Mouse (Mus musculus) heart, postnatal 14 days (tissue): ENCODE measurements around the gene Pank3. TPM values are rescaled to one million over a fixed set of nuclear protein-coding genes. Genes with fewer than 3 reads are reported as not detected.
A peak's percentile ranks its signal among the peaks of the same experiment; 100 is the strongest.
"Not testable (repeated sequence)": the region's sequence is repeated elsewhere in the genome, so short reads cannot be mapped to it uniquely, and the experiment has no call there.

Experiments
- DNase-seq, 2 experiments: peaks; one replicate each; pipeline ENCODE4 v3.0.0; 2021 to 2022
- intact Hi-C: fragments of 180-260 bp; cut with DNase I; formaldehyde crosslinking; loops from one replicate; pipeline ENCODE4 v1.15.1; 2025
- total RNA-seq, 2 experiments: library from RNA; stranded (reverse); gene quantifications; 2 replicates each; pipeline ENCODE4 v1.2.3; 2021

Gene Pank3
- total RNA-seq, 2 experiments from 2014 or later = 26.9 to 27.0 TPM

DNA sequence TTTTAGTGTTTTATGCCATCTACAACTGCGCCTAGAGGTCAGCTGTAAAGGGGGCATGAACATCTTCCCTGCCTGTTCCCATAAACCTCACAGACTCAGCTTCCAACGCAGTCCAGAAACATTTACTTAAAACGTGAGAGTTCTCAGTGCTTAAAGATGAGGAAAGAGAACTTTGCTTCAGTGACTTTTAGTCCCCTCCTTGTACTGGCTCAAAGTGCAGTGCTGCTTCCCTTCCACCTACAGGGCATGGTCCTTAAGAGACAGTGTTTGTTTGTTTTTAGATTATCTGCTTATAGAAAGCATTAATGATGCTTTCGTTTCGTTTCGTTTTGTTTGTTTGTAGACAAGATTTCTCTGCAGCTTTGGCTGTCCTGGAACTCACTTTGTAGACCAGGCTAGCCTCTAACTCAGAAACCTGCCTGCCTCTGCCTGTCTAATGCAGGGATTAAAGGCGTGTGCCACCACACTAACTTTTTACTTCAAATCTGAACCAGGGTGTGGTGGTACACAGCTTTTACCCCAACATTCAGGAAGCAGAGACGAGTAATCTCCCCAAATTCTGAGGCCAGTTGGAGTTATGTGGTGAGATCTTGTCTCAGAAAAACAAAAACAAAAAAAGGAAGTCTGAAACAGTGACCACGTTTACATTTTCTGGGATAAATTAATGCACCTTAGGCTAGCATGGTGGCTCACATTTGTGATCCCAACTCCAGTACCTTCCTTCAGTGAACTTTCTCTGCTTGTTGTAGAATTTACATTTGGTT is 1.6 kb downstream of the Pank3 start:
- DNase-seq = no peak
- intact Hi-C loops = loop anchor here (5.0 kb wide), 1 partner anchor 61 kb away; the partner anchor contains the start of gene Rars

DNA sequence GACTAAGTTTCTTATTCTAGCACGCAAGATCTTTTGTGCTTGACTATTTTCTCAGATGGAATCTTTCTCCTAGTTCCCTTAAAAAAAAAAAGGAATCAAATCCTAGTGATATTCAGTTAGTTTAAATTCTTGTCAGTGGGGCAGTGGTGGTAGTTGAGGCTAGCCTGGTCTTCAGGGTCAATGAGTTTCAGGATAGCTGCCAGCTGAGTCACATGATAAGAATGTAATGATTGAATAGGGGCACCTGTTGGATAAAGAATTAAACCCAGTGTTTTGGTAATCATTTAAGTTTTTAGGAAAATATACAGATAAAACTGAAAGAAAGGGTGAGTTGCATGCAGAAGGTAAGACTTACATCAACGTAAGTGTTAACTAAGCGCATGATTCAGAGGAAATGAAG is 6.3 kb downstream of the Pank3 start:
- intact Hi-C loops = no loop called here
- no peak for DNase-seq

DNA sequence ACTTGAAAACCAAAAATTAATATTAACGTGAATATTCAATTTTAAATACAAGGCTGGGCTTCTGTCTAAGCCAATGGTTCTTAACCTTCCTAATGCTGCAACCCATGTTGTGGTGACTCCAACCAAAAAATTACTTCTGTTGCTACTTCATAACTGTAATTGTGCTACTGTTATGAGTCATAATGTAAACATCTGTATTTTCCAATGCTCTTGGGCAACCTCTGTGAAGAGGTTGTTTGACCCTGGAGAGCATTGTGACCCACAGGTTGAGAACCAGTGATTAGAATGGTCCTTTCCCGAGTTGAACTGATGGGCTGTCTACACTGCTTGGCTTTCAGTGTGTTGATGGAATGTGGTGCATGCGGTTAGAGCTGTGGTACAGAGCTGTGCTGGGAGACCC is 7.2 kb downstream of the Pank3 start:
- intact Hi-C loops = no loop called here
- no peak for DNase-seq

DNA sequence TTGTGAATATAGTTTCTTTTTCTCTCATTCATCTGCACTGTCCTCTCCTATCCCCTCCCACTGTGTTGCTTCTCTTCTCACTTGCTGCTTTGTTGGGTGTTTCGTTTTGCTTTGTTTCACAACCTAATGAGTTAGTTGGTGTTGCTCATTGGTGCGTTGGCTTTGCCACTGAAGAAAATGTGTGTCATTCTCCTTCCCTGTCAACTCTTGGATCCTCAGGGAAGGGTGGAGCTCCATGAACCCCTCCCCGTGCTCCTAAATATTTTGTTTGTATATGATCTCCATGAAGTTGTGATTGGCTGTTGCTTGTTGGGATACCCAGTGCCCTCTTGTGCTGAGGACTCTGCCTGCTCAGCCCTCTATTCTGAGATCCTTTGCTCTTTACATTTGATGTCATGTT is 11.1 kb downstream of the Pank3 start:
- DNase-seq = no peak
- intact Hi-C loops = no loop called here

GRCm38 (mm10) chr11:35782444-35782843 is 13.2 kb downstream of the Pank3 start:
- DNase-seq = no peak

DNA sequence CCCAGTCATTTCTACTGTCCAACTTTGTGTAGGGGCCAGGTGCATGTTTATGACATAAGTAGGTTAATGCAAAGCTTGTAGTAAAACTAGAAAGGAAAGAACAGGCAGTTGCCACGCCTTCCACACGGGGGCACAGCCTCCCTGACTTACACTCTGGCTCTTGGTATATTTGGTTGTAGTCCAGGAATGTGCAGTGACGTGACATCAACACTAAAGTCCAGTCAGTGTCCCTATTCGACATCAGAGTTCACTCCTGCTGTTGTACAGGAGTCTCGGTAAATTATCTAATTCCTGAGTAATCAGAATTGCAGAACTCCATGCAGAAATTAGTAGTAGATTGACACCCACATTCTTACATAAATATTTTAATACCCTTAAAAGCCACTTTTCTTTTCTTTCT is 13.8 kb downstream of the Pank3 start:
- intact Hi-C loops = no loop called here
- no peak for DNase-seq

More at GRCm38 (mm10) chr11:35782444-35782843, 13.2 kb downstream of the Pank3 start:
- intact Hi-C loops = no loop called here

- no peak for DNase-seq
- intact Hi-C loops = no loop called here
Observed at GRCm38 (mm10) chr11:35784002-35784401, 14.7 kb downstream of the Pank3 start.

DNA sequence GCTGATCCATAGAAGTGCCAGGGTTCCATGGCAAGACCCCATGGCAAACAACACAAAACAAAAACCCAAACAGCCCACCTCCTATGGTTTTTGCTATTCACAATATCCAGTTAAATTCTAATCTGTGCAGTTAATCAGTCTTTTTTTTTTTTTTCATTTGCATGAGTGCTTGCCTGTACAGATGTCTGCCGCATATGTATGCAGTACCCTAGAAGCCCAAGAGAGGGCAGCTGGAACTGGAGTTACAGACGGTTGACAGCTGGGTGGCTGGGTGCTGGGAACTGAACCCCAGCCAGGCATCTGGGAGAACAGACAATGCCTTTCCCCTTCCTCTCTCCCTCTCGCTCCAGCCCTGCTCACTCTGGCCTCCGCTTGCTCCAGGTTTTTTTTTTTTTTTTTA is 15.3 kb downstream of the Pank3 start:
- intact Hi-C loops = no loop called here
- DNase-seq = no peak

GRCm38 (mm10) chr11:35788443-35788842 is 19.2 kb downstream of the Pank3 start:
- intact Hi-C loops = no loop called here

DNA sequence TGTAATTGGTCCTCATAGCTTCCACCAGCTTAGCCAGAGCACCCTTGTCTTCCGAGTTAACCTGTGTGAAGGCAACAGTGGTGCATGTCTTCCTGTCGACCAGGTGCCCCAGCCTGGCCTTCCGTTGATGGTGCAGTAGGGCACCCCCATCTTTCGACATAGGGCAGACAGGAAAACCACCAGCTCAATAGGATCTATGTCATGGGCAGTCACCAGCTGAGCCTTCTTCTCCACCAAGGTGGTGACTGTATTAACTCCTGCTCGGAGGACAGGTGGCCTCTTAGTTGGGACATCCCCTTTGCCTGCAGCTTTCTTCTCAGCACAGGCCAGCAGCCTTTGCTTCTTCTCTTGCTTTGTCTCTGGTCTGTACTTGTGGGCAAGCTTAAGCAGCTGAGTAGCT is 23.5 kb downstream of the Pank3 start:
- intact Hi-C loops, DNase-seq: not testable (repeated sequence)

More at GRCm38 (mm10) chr11:35788443-35788842, 19.2 kb downstream of the Pank3 start:
- no peak for DNase-seq

- intact Hi-C loops = no loop called here
- DNase-seq = no peak
Observed at GRCm38 (mm10) chr11:35797751-35798494, 28.6 kb downstream of the Pank3 start.

DNA sequence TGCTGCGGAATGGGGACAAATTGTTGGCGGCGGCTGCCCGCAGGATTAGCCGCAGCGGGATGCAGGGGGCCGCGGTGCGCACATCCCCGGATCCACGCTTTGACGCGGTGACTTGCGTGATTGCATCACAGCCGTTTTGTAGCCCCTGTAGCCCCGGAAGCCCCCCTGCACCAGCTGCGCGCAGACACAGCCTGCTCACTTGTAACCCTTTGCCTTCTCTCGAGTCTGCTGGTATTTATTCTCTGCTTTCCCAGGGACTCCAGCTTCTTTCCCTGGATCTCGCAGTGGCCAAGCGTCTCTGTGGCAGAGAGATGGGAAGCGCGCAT is 29.2 kb downstream of the Pank3 start:
- intact Hi-C loops = no loop called here

DNA sequence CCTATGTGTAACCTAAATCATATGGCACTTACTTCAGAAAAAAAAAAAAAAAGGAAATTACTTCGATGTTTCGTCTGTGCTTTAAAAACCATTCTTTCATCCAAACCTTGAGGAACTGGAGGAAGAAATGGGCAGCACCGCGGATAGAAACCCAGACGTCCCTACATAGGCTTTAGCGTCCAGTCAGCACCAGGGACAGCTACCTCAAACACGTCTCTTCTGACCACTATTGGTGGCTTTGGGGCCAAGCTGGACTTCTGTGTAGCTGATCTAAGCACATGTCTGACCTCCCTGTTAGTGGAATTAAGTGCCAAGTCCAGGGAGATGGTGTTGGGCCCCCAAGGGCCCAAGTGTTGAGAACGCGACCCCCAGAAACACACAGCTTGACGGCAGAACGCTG is 29.6 kb downstream of the Pank3 start, which contains the start of gene Fbll1:
Fbll1 (minus strand) TSS at position 11 of the 400 bp plus-strand sequence.
- intact Hi-C loops = no loop called here
- DNase-seq = peak; percentile 47 to 67

More for the DNA sequence above, 29.2 kb downstream of the Pank3 start:
- DNase-seq = no peak

GRCm38 (mm10) chr11:35801332-35801731 is 32.0 kb downstream of the Pank3 start:
- no peak for DNase-seq
- intact Hi-C loops = no loop called here

- no peak for DNase-seq
- intact Hi-C loops = no loop called here
Observed at GRCm38 (mm10) chr11:35811458-35811857, 42.2 kb downstream of the Pank3 start.

- intact Hi-C loops = no loop called here
Observed at GRCm38 (mm10) chr11:35816316-35816715, 47.0 kb downstream of the Pank3 start.

GRCm38 (mm10) chr11:35827714-35828113 is 58.4 kb downstream of the Pank3 start:
- intact Hi-C loops = no loop called here

More at GRCm38 (mm10) chr11:35816316-35816715, 47.0 kb downstream of the Pank3 start:
- DNase-seq = no peak

DNA sequence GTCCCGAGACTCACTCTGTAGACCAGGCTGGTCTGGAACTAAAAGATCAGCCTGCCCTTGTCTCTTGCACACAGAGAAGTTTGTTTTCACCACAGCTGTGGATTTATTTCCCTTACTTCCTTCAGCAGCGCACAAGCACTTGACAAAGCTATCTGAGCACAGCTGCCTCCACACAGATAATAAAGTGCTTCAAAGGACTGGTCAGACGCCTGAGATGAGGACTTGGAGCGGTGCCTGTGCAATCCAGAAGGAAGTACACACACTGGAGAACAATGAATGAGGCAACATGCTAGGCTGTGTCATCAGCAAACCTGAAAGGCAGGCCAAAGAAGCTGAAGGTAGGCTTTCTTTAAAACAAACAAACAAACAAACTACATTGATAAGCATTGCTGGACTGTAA is 62.9 kb downstream of the Pank3 start:
- DNase-seq = no peak
- intact Hi-C loops = loop anchor here (5.0 kb wide), 1 partner anchor 60 kb away; no protein-coding TSS in a partner anchor

More at GRCm38 (mm10) chr11:35827714-35828113, 58.4 kb downstream of the Pank3 start:
- DNase-seq = no peak

DNA sequence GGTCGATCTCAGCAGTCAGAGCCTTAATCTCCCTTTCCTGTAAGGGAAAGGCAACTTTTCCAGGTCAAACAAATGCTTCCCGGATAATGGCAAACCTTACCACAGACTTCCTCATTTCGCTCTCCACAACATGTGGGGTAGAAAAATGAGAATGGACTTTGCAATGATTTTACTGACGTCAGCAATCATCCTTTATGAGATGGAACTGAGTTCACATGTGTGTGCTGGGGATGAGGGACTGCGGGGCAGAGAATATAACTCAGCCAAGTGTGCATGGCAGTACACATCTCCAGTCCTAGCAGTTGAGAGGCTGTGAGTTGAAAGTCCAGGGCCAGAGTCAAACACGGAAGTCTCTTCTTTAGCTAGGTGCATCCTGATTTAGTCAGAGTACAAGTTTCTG is 64.0 kb downstream of the Pank3 start:
- no peak for DNase-seq
- intact Hi-C loops = loop anchor here (5.0 kb wide), 1 partner anchor 61 kb away; no protein-coding TSS in a partner anchor

GRCm38 (mm10) chr11:35834022-35834760 is 64.9 kb downstream of the Pank3 start, which contains the start of gene Rars:
Rars (minus strand) TSS chr11:35834506.
- intact Hi-C loops = loop anchor here (5.0 kb wide), 1 partner anchor 62 kb away; no protein-coding TSS in a partner anchor
- peak; percentile 91 to 95 for DNase-seq
